ENCODE assay signal across 9 mouse cellular contexts in the genomic region with DNA sequence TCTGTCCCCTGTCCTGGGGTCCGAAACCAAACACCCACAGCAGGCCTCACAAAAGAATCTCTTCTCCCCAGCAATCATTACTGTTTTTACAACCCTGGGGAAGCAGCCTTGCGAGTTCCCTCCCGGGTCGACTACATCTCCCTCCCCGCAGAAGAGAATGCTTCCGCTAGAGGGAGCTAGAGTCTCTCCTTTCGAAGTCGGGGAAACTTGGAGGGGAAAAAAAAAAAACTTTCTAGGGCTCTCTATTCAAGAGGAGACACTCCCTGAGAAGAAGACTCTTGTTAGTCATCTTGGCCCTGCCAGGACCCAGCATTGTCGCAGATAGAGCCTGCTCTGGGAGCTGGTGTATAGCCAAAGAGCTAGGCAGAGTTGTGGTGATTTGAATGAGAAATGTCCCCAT. TPM values are rescaled to one million over a fixed set of nuclear protein-coding genes. Genes with fewer than 3 reads are reported as not detected.
DNase-seq lines count a peak whose midpoint lies in the region; ATAC-seq lines count a peak whose summit lies in the region.
"Had no signal": no experiment of that assay in that cellular context is flagged by ENCODE, and none has a peak within 500 bp of the region (broad histone marks: within the 10 kb centered on the region; RNA-seq: fewer than 3 reads in every experiment).

No protein-coding gene starts in this region.

- no peak overlapping the region for H3K9ac ChIP-seq in forebrain, embryonic 14.5 days (ENCODE audit: low read length)
- no peak overlapping the region for H3K9ac ChIP-seq in forebrain, embryonic 15.5 days (replicated peaks)
- H3K9ac ChIP-seq in midbrain, embryonic 16.5 days (ENCODE audit: low read depth, low read length) = no peak overlapping the region
- H3K9ac ChIP-seq: liver, embryonic 15.5 days had no signal

- no peak overlapping the region for H3K4me3 ChIP-seq in forebrain, embryonic 14.5 days (ENCODE audit: low read depth, low read length)
- no peak overlapping the region for H3K4me3 ChIP-seq in forebrain, embryonic 15.5 days
- H3K4me3 ChIP-seq in midbrain, embryonic 10.5 days = no peak overlapping the region
- H3K4me3 ChIP-seq in midbrain, embryonic 16.5 days (ENCODE audit: low read depth, low read length) = no peak overlapping the region
- H3K4me3 ChIP-seq: liver, embryonic 15.5 days had no signal

- WGBS in forebrain, embryonic 14.5 days = under 1% methylated on average over 9 of the region's 9 CpGs
- WGBS in forebrain, embryonic 15.5 days = under 1% methylated on average over 9 of the region's 9 CpGs
- 0% methylated on average over 9 of the region's 9 CpGs for WGBS in midbrain, embryonic 10.5 days
- WGBS in midbrain, embryonic 16.5 days = under 1% methylated on average over 9 of the region's 9 CpGs

- ATAC-seq in forebrain, embryonic 14.5 days = no peak
- ATAC-seq in forebrain, embryonic 15.5 days (replicated peaks) = no peak
- no peak for ATAC-seq in midbrain, embryonic 16.5 days
- peak; percentile 59 for ATAC-seq in megakaryocyte progenitor cell, adult 5-6 weeks (replicated peaks; ENCODE audit: poor library complexity)

- H3K36me3 ChIP-seq in forebrain, embryonic 14.5 days (ENCODE audit: control insufficient read depth, insufficient read depth, low read length) = no peaks in the 10 kb centered on the region
- H3K36me3 ChIP-seq in forebrain, embryonic 15.5 days = no peaks in the 10 kb centered on the region
- H3K36me3 ChIP-seq in midbrain, embryonic 10.5 days = no peaks in the 10 kb centered on the region
- H3K36me3 ChIP-seq in midbrain, embryonic 16.5 days (ENCODE audit: control insufficient read depth, insufficient read depth, low read length) = no peaks in the 10 kb centered on the region
- H3K36me3 ChIP-seq: liver, embryonic 15.5 days had no signal

- H3K4me1 ChIP-seq in forebrain, embryonic 14.5 days (ENCODE audit: control insufficient read depth, insufficient read depth, low read length) = no peaks in the 10 kb centered on the region
- no peaks in the 10 kb centered on the region for H3K4me1 ChIP-seq in forebrain, embryonic 15.5 days
- peaks cover 8% of the 10 kb centered on the region for H3K4me1 ChIP-seq in midbrain, embryonic 10.5 days
- H3K4me1 ChIP-seq in midbrain, embryonic 16.5 days (ENCODE audit: control insufficient read depth, insufficient read depth, low read length) = no peaks in the 10 kb centered on the region
- H3K4me1 ChIP-seq: liver, embryonic 15.5 days had no signal

- no peak overlapping the region for H3K27ac ChIP-seq in forebrain, embryonic 14.5 days (ENCODE audit: low read depth, low read length)
- no peak overlapping the region for H3K27ac ChIP-seq in forebrain, embryonic 15.5 days (replicated peaks)
- no peak overlapping the region for H3K27ac ChIP-seq in midbrain, embryonic 10.5 days (replicated peaks)
- no peak overlapping the region for H3K27ac ChIP-seq in midbrain, embryonic 16.5 days (ENCODE audit: low read length)
- H3K27ac ChIP-seq: liver, embryonic 15.5 days had no signal

- peaks cover 91% of the 10 kb centered on the region for H3K27me3 ChIP-seq in forebrain, embryonic 14.5 days (replicated peaks; ENCODE audit: control insufficient read depth, insufficient read depth, low read length)
- H3K27me3 ChIP-seq in forebrain, embryonic 15.5 days = peaks cover 88% of the 10 kb centered on the region
- H3K27me3 ChIP-seq in midbrain, embryonic 10.5 days (ENCODE audit: low read depth, poor library complexity, severe bottlenecking) = peaks cover 99% of the 10 kb centered on the region
- H3K27me3 ChIP-seq in midbrain, embryonic 16.5 days (ENCODE audit: control insufficient read depth, insufficient read depth, low read depth, low read length) = peaks cover 84% of the 10 kb centered on the region

- intact Hi-C loops in heart, postnatal 36 days (cut with DNase I) = loop anchor here (1.0 kb wide), 1 partner anchor 37 kb away; no protein-coding TSS in a partner anchor

- DNase-seq in forebrain, embryonic 14.5 days (ENCODE audit: low spot score) = peak; percentile 88
- DNase-seq in midbrain, embryonic 10.5 days (ENCODE audit: low spot score) = peak; percentile 65
- DNase-seq in adrenal gland, postnatal 14 days = peak; percentile 72
- peak; percentile 47 to 48 for DNase-seq in heart, postnatal 36 days
- DNase-seq in thymus, postnatal 4 days = peak; percentile 76

- H3K9me3 ChIP-seq in forebrain, embryonic 14.5 days (replicated peaks; ENCODE audit: control insufficient read depth, low read length) = no peaks in the 10 kb centered on the region
- no peaks in the 10 kb centered on the region for H3K9me3 ChIP-seq in forebrain, embryonic 15.5 days
- H3K9me3 ChIP-seq in midbrain, embryonic 10.5 days (replicated peaks) = no peaks in the 10 kb centered on the region
- no peaks in the 10 kb centered on the region for H3K9me3 ChIP-seq in midbrain, embryonic 16.5 days (replicated peaks; ENCODE audit: control insufficient read depth, low read length, poor library complexity, severe bottlenecking)
- H3K9me3 ChIP-seq: liver, embryonic 15.5 days had no signal

- no peak overlapping the region for H3K4me2 ChIP-seq in forebrain, embryonic 14.5 days (ENCODE audit: low read length)
- H3K4me2 ChIP-seq in forebrain, embryonic 15.5 days (replicated peaks) = no peak overlapping the region
- H3K4me2 ChIP-seq in midbrain, embryonic 16.5 days (ENCODE audit: low read length) = no peak overlapping the region
- H3K4me2 ChIP-seq: liver, embryonic 15.5 days had no signal

RNA-seq across cellular contexts. Expression of a gene that starts 16.2 kb away (rescaled TPM):
- polyA plus RNA-seq in forebrain, embryonic 14.5 days (2014; fragmentation: Nextera tagmentation; extraction: Ambion mirVana) = not detected in 2 replicates
- not detected in 2 replicates for polyA plus RNA-seq in forebrain, embryonic 15.5 days (2015; fragmentation: Nextera tagmentation; extraction: Ambion mirVana)
- not detected in 2 replicates for polyA plus RNA-seq in midbrain, embryonic 10.5 days (2016; fragmentation: Nextera tagmentation; extraction: Ambion mirVana)
- not detected in 2 replicates for polyA plus RNA-seq in midbrain, embryonic 16.5 days (2015; fragmentation: Nextera tagmentation; extraction: Ambion mirVana)
- 0.37 and 0.64 TPM in 2 replicates for total RNA-seq in adrenal gland, postnatal 14 days (2021)
- under 1 TPM; 0.79 to 0.83 TPM for total RNA-seq in heart, postnatal 36 days (2021)
- total RNA-seq in megakaryocyte progenitor cell, adult 5-6 weeks (2015) = not detected in 2 replicates
- not detected in 2 replicates for total RNA-seq in megakaryocyte progenitor cell, adult 5-6 weeks (2017)

RNA-seq across cellular contexts. Expression of a gene that starts 17.2 kb away (rescaled TPM):
- polyA plus RNA-seq in forebrain, embryonic 14.5 days (2014; fragmentation: Nextera tagmentation; extraction: Ambion mirVana) = not detected in 2 replicates
- polyA plus RNA-seq in forebrain, embryonic 15.5 days (2015; fragmentation: Nextera tagmentation; extraction: Ambion mirVana) = 0.14 and 0.15 TPM in 2 replicates
- 0.60 and 1.9 TPM in 2 replicates for polyA plus RNA-seq in midbrain, embryonic 10.5 days (2016; fragmentation: Nextera tagmentation; extraction: Ambion mirVana)
- 0.16 TPM in 1 of 2 replicates, not detected in the other for polyA plus RNA-seq in midbrain, embryonic 16.5 days (2015; fragmentation: Nextera tagmentation; extraction: Ambion mirVana)
- not detected in 2 replicates for total RNA-seq in adrenal gland, postnatal 14 days (2021)
- not detected for total RNA-seq in heart, postnatal 36 days (2021)
- not detected in 2 replicates for total RNA-seq in megakaryocyte progenitor cell, adult 5-6 weeks (2015)
- total RNA-seq in megakaryocyte progenitor cell, adult 5-6 weeks (2017) = not detected in 2 replicates
- polyA plus RNA-seq: liver, embryonic 15.5 days had no signal

RNA-seq across cellular contexts. Expression of a gene that starts 37.8 kb away (rescaled TPM):
- not detected in 2 replicates for polyA plus RNA-seq in forebrain, embryonic 14.5 days (2014; fragmentation: Nextera tagmentation; extraction: Ambion mirVana)
- not detected in 2 replicates for polyA plus RNA-seq in forebrain, embryonic 15.5 days (2015; fragmentation: Nextera tagmentation; extraction: Ambion mirVana)
- 0.15 TPM in 1 of 2 replicates, not detected in the other for polyA plus RNA-seq in midbrain, embryonic 10.5 days (2016; fragmentation: Nextera tagmentation; extraction: Ambion mirVana)
- not detected in 2 replicates for polyA plus RNA-seq in midbrain, embryonic 16.5 days (2015; fragmentation: Nextera tagmentation; extraction: Ambion mirVana)
- total RNA-seq in adrenal gland, postnatal 14 days (2021) = 0.26 and 8.6 TPM in 2 replicates
- not detected for total RNA-seq in heart, postnatal 36 days (2021)
- total RNA-seq in megakaryocyte progenitor cell, adult 5-6 weeks (2015) = not detected in 2 replicates
- not detected in 2 replicates for total RNA-seq in megakaryocyte progenitor cell, adult 5-6 weeks (2017)

RNA-seq across cellular contexts. Expression of a gene that starts 49.0 kb away (rescaled TPM):
- not detected in 2 replicates for polyA plus RNA-seq in forebrain, embryonic 14.5 days (2014; fragmentation: Nextera tagmentation; extraction: Ambion mirVana)
- 0.43 and 0.53 TPM in 2 replicates for polyA plus RNA-seq in forebrain, embryonic 15.5 days (2015; fragmentation: Nextera tagmentation; extraction: Ambion mirVana)
- polyA plus RNA-seq in midbrain, embryonic 10.5 days (2016; fragmentation: Nextera tagmentation; extraction: Ambion mirVana) = not detected in 2 replicates
- not detected in 2 replicates for polyA plus RNA-seq in midbrain, embryonic 16.5 days (2015; fragmentation: Nextera tagmentation; extraction: Ambion mirVana)
- not detected in 2 replicates for total RNA-seq in adrenal gland, postnatal 14 days (2021)
- not detected for total RNA-seq in heart, postnatal 36 days (2021)
- not detected in 2 replicates for total RNA-seq in megakaryocyte progenitor cell, adult 5-6 weeks (2015)
- total RNA-seq in megakaryocyte progenitor cell, adult 5-6 weeks (2017) = not detected in 2 replicates
- polyA plus RNA-seq: liver, embryonic 15.5 days had no signal
